In the genomic region with DNA sequence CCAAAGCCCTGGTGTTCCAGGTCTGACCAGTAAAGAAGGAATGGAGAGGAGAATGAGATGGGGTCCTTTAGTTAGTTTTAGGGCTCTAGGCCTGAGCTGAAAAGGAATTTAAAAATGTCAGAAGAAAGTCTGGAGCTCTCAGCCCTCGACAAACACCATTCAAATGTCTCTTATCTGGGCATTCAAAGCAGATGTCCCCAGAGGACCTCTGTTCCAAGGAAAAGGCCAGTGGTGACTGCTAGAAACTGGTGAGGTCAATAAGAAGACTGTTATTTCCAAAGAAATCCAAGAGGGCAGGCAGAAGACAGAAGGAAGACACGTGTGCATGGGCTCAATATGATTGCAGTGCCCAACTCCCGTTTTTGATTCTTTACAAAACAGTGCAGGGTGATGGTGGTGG, we compare ENCODE assay signal across 31 mouse cellular contexts.
"Had no signal": no experiment of that assay in that cellular context is flagged by ENCODE, and none has a peak within 500 bp of the region (broad histone marks: within the 10 kb centered on the region; RNA-seq: fewer than 3 reads in every experiment).

No protein-coding gene starts in this region.

- H3K4me2 ChIP-seq: limb, embryonic 12.5 days; limb, embryonic 13.5 days; limb, embryonic 15.5 days; liver, embryonic 11.5 days; liver, embryonic 12.5 days; liver, embryonic 13.5 days; liver, embryonic 15.5 days; lung, embryonic 14.5 days; lung, embryonic 15.5 days; midbrain, embryonic 11.5 days; midbrain, embryonic 12.5 days; midbrain, embryonic 13.5 days; midbrain, embryonic 15.5 days; neural tube, embryonic 12.5 days had no signal

- H3K9me3 ChIP-seq: limb, embryonic 12.5 days; limb, embryonic 13.5 days; limb, embryonic 15.5 days; liver, embryonic 12.5 days; liver, embryonic 13.5 days; liver, embryonic 15.5 days; lung, embryonic 15.5 days; midbrain, embryonic 10.5 days; midbrain, embryonic 12.5 days; midbrain, embryonic 13.5 days; midbrain, embryonic 15.5 days; neural tube, embryonic 12.5 days had no signal

- H3K4me1 ChIP-seq: liver, embryonic 12.5 days; liver, embryonic 13.5 days; liver, embryonic 15.5 days; megakaryocyte, embryonic 14.5 days; midbrain, embryonic 12.5 days; midbrain, embryonic 13.5 days; midbrain, embryonic 15.5 days; neural tube, embryonic 12.5 days had no signal

- H3K27ac ChIP-seq: limb, embryonic 12.5 days; limb, embryonic 13.5 days; limb, embryonic 15.5 days; liver, embryonic 12.5 days; liver, embryonic 13.5 days; liver, embryonic 14.5 days; liver, embryonic 15.5 days; lung, embryonic 15.5 days; macrophage; midbrain, embryonic 10.5 days; midbrain, embryonic 12.5 days; midbrain, embryonic 13.5 days; midbrain, embryonic 15.5 days; neural tube, embryonic 12.5 days had no signal

- H3K4me3 ChIP-seq: limb, embryonic 12.5 days; limb, embryonic 13.5 days; limb, embryonic 15.5 days; liver, embryonic 12.5 days; liver, embryonic 13.5 days; liver, embryonic 15.5 days; lung, embryonic 15.5 days; megakaryocyte, embryonic 14.5 days; midbrain, embryonic 10.5 days; midbrain, embryonic 12.5 days; midbrain, embryonic 13.5 days; midbrain, embryonic 15.5 days; myocyte; neural tube, embryonic 12.5 days had no signal

- ATAC-seq: liver, embryonic 12.5 days; liver, postnatal 0 days; lung, postnatal 0 days; midbrain, embryonic 13.5 days; midbrain, embryonic 15.5 days; midbrain, embryonic 16.5 days had no signal

- DNase-seq: left cerebral cortex, postnatal 4 days; liver; liver, embryonic 13.5 days; liver, postnatal 0 days; lung, adult 18-20 months; lung, adult 2 months; lung, embryonic 14.5 days; lung, postnatal 10 days; lung, postnatal 14 days; lung, postnatal 36 days; lung, postnatal 4 days; midbrain, embryonic 14.5 days had no signal

- H3K36me3 ChIP-seq: limb, embryonic 12.5 days; limb, embryonic 13.5 days; limb, embryonic 15.5 days; liver, embryonic 12.5 days; liver, embryonic 13.5 days; liver, embryonic 15.5 days; lung, embryonic 15.5 days; midbrain, embryonic 10.5 days; midbrain, embryonic 12.5 days; midbrain, embryonic 13.5 days; midbrain, embryonic 15.5 days; neural tube, embryonic 12.5 days had no signal

- H3K9ac ChIP-seq: limb, embryonic 12.5 days; limb, embryonic 13.5 days; limb, embryonic 15.5 days; liver, embryonic 12.5 days; liver, embryonic 13.5 days; liver, embryonic 14.5 days; liver, embryonic 15.5 days; liver, postnatal 0 days; lung, embryonic 14.5 days; lung, embryonic 15.5 days; midbrain, embryonic 12.5 days; midbrain, embryonic 13.5 days; midbrain, embryonic 15.5 days; neural tube, embryonic 12.5 days had no signal

- H3K27me3 ChIP-seq: limb, embryonic 12.5 days; limb, embryonic 13.5 days; limb, embryonic 15.5 days; liver, embryonic 12.5 days; liver, embryonic 13.5 days; liver, embryonic 15.5 days; lung, embryonic 15.5 days; megakaryocyte, embryonic 14.5 days; midbrain, embryonic 12.5 days; midbrain, embryonic 13.5 days; midbrain, embryonic 15.5 days; neural tube, embryonic 12.5 days had no signal
